Mouse (Mus musculus) bone marrow macrophage, adult 2 months (primary cell): ENCODE measurements at regions not wholly inside any gene's neighbourhood (a gene's known extent, or its start where the extent isn't known, plus 50 kb on each side); places are given as distances from the start of the nearest gene placed in this dataset.

Experiments
- CTCF ChIP-seq: IDR thresholded peaks from 2 replicates; pipeline ENCODE4 v1.5.1; 2012; ENCODE audit warnings: low read depth, mild to moderate bottlenecking, low read length, moderate library complexity
- POLR2A ChIP-seq: IDR thresholded peaks from 2 replicates; pipeline ENCODE4 v1.6.1; 2012; ENCODE audit warnings: mild to moderate bottlenecking, low read depth, low read length, borderline replicate concordance

DNA sequence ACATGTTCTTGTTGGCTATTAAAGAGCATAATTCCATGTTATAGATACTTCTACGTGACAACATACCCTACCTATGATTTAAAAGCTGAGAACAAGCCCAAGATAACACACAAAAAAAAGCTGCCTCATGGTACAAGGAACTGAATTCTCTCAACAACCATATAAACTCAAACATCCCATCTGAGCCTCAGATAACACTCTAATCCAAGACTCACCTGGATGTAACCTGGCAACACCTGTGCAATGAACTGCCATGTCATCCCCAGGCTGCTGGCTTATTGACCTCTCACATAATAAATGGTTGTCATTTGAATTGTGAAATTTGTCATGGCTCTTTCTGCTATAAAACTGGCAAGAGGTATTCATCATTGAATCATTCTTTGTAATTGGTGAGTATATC is 93.5 kb upstream of the Gm11146 start:
- TF ChIP-seq POLR2A = no peak
- no peak for TF ChIP-seq CTCF
